Mouse (Mus musculus): ENCODE results near the gene Cdon.

GRCm38 (mm10) chr9:35508234-35508633 lies 87.3 kb downstream of the Cdon start:
- TF ChIP-seq RCOR1 (IDR thresholded peaks at IDR 0.05; ENCODE audit: low read depth, low read length) = no peak
- TF ChIP-seq GATA1 (IDR thresholded peaks at IDR 0.05; ENCODE audit: low read depth, low read length) = no peak
- no peak for TF ChIP-seq CTCF (IDR thresholded peaks at IDR 0.05 in 2 of 3, conservative IDR thresholded peaks at IDR 0.05 in 1 of 3; ENCODE audit: control insufficient read depth in 1 of 3, insufficient read depth in 1 of 3, low read depth in 2 of 3, low read length in 3 of 3, poor library complexity in 1 of 3, severe bottlenecking in 1 of 3)
- no peak for TF ChIP-seq POLR2A (IDR thresholded peaks at IDR 0.05; ENCODE audit: control insufficient read depth in 1 of 2, insufficient read depth in 1 of 2, low read depth in 1 of 2, low read length in 2 of 2, poor library complexity in 1 of 2)
- no peak for TF ChIP-seq USF1 (IDR thresholded peaks at IDR 0.05; ENCODE audit: low read depth, low read length)
- no peak for TF ChIP-seq TAL1 (IDR thresholded peaks at IDR 0.05; ENCODE audit: low read length)
- no peak for TF ChIP-seq TCF12 (IDR thresholded peaks at IDR 0.05; ENCODE audit: low read depth, low read length)
- TF ChIP-seq CHD1 (IDR thresholded peaks at IDR 0.05; ENCODE audit: low read depth, low read length) = no peak
- TF ChIP-seq ZNF384 (IDR thresholded peaks at IDR 0.05; ENCODE audit: low read depth, low read length) = no peak
